Mouse (Mus musculus) forebrain, embryonic 10.5 days (tissue): ENCODE data around the gene Vsig10. TPM values are rescaled to one million over a fixed set of nuclear protein-coding genes. Genes with fewer than 3 reads are reported as not detected.
"Not testable (repeated sequence)": the region's sequence is repeated elsewhere in the genome, so short reads cannot be mapped to it uniquely, and the experiment has no call there.

Experiments
- DNase-seq: peaks from one replicate; pipeline ENCODE4 v3.0.0-alpha.2; 2017; ENCODE audit warnings: low spot score; ENCODE audit errors: extremely low spot score
- H3K27ac ChIP-seq: fragments of 300-500 bp; sonication (generic); 2 replicates; pipeline ENCODE4 v1.5.1; 2016; ENCODE audit warnings: mild to moderate bottlenecking
- H3K27me3 ChIP-seq: fragments of 300-500 bp; sonication (generic); 2 replicates; pipeline ENCODE4 v1.6.1; 2016; ENCODE audit warnings: mild to moderate bottlenecking; ENCODE audit not compliant: poor library complexity, severe bottlenecking
- H3K36me3 ChIP-seq: fragments of 300-500 bp; sonication (generic); replicated peaks from 2 replicates; pipeline ENCODE4 v1.6.1; 2016; ENCODE audit warnings: mild to moderate bottlenecking, moderate library complexity
- H3K4me1 ChIP-seq: fragments of 300-500 bp; sonication (generic); 2 replicates; pipeline ENCODE4 v1.6.1; 2016
- H3K4me3 ChIP-seq: fragments of 300-500 bp; sonication (generic); 2 replicates; pipeline ENCODE4 v1.5.1; 2016; ENCODE audit warnings: mild to moderate bottlenecking, moderate library complexity
- H3K9me3 ChIP-seq: fragments of 300-500 bp; sonication (generic); 2 replicates; pipeline ENCODE4 v1.6.1; 2016; ENCODE audit warnings: mild to moderate bottlenecking, moderate library complexity
- WGBS: fragments of 180-500 bp; shearing (Covaris S2); methylation state at CpG from one replicate; pipeline ENCODE4 v1.1.7; 2016; 5-methylcytosine and 5-hydroxymethylcytosine counted together
- polyA plus RNA-seq: library from polyadenylated mRNA; unstranded; fragments of >200 nt; fragmentation: Nextera tagmentation; extraction: Ambion mirVana; gene quantifications from 2 replicates; pipeline ENCODE4 v1.2.1, GENCODE M21; 2016

Vsig10 gene
- polyA plus RNA-seq, 1 experiment from 2014 or later = 4.3 TPM

DNA sequence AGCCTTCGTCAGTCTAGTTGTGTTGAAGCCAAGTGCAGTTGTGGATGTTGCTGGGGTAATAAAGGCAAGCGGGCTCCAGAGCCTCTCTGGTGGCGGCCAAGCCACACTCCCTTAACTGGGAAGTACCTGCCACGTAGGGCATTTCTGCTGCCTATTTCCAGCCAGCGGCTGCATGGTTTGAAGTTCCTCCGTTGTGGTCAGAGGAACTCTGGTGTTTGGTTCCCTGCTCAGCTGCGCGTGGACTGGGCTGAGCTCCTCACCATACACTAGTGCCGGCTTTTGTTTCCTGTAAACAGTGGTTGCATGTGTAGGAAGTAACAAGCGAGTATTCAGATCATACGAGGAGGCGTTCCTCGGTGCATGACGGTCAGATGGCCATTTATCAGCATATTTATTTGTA lies 58.8 kb downstream of the Vsig10 start:
- not testable (repeated sequence) for H3K4me1 ChIP-seq, H3K4me3 ChIP-seq, H3K9me3 ChIP-seq, H3K27ac ChIP-seq, DNase-seq, H3K27me3 ChIP-seq
- WGBS = 94% methylated on average over 14 of the region's 14 CpGs
- peaks cover 100% of the 10 kb centered on the region for H3K36me3 ChIP-seq

DNA sequence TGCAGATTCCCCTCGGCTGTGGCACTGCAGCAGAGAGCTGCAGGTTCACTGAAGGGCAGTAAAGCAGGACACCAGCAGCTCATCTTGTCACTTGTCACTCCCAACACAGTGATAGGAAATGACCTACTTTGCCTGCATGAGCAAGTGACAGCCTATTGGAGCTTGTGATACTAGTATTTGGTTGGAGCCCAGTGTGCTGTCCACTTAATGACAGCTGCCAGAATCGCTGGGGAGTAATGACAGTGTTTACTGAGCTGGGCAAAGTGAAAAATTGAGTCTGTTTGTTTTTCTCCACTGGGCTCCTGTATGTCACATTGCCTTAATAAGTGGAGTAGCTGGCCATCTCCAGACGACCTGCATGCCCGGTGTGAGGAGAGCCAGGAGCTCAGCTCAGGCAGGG lies 61.3 kb downstream of the Vsig10 start:
- H3K27ac ChIP-seq = no peak overlapping the region
- H3K9me3 ChIP-seq = no peaks in the 10 kb centered on the region
- no peaks in the 10 kb centered on the region for H3K27me3 ChIP-seq
- WGBS = 89% methylated on average over 4 of the region's 4 CpGs
- no peak for DNase-seq
- no peak overlapping the region for H3K4me3 ChIP-seq
- H3K36me3 ChIP-seq = peaks cover 100% of the 10 kb centered on the region
- H3K4me1 ChIP-seq = no peaks in the 10 kb centered on the region

DNA sequence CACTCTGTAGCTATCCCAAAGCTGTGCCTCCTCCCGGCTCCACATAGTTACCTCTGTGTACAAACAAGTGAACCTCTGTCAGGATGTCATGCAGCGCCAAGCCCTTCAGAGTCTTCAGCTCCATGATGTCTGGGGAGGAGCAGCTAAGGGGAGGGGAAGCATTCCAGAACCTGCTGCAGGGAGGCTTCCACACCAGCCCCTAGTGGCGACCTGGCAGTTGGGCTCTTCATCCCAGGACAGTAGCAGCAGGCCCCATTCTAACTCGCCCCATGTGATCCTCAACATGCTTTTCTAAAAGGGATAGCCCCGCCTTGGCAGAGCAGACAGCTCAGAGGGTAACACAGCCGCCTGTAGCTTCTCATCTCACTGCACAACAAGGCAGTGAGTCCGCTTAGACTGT lies 62.9 kb downstream of the Vsig10 start:
- Histone ChIP-seq H3K9me3 (no peaks in the 10 kb centered on the region), H3K4me1 (no peaks in the 10 kb centered on the region), H3K36me3 (peaks cover 100% of the 10 kb centered on the region), H3K27me3 (no peaks in the 10 kb centered on the region), H3K4me3 (no peak overlapping the region), H3K27ac (no peak overlapping the region)
- WGBS = 82% methylated on average over 7 of the region's 7 CpGs
- DNase-seq = no peak

DNA sequence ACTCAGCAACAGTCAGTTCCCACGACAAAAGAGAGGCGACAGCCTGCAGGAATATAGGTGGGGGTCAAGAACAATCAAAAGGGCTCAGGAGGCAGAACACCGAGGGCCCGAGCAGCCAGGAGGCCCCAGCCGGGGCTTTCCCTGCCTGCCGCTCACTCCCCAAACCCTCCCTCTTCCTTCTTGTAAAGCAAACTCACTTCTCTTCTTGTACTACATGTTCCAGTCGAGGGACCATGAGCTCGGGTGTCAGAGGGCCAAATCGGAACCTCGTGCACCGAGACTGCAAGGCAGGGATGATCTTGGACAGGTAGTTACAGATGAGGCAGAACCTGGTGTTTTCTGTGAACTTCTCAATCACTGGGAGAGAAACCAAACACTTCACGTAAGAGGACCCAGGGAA lies 64.3 kb downstream of the Vsig10 start:
- no peak for DNase-seq
- Histone ChIP-seq H3K9me3 (no peaks in the 10 kb centered on the region), H3K27me3 (no peaks in the 10 kb centered on the region), H3K4me3 (no peak overlapping the region), H3K4me1 (peaks cover 12% of the 10 kb centered on the region), H3K36me3 (peaks cover 95% of the 10 kb centered on the region), H3K27ac (no peak overlapping the region)
- 89% methylated on average over 12 of the region's 12 CpGs for WGBS

DNA sequence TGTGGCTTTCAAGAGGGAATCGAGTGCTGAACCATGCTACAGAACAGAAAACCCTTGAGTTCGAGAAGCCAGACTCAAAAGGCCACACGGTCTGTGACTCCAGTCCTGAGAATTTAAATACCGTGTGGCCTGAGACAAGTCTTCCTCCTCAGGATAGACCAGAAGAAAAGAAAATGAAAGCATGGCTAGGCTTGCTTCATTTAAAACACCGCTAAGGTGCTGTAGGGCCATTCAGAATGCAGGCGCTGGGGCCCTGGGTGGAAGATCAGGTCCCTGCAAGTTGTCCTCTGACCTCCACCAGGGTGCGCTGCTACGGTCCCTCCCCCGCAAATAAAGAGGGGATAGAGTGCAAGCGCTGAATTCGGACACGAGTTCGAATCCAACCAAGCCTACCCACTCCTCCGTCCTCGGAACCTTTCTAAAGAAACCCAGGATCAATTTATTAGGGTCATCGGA lies 69.4 kb downstream of the Vsig10 start:
- Histone ChIP-seq H3K4me1 (peaks cover 23% of the 10 kb centered on the region), H3K27ac (peak overlapping the region; percentile 98), H3K4me3 (peak overlapping the region; percentile 90), H3K9me3 (peaks cover 26% of the 10 kb centered on the region), H3K36me3 (peaks cover 48% of the 10 kb centered on the region), H3K27me3 (no peaks in the 10 kb centered on the region)
- peak; percentile 71 for DNase-seq
- WGBS = 13% methylated on average over 16 of the region's 16 CpGs

DNA sequence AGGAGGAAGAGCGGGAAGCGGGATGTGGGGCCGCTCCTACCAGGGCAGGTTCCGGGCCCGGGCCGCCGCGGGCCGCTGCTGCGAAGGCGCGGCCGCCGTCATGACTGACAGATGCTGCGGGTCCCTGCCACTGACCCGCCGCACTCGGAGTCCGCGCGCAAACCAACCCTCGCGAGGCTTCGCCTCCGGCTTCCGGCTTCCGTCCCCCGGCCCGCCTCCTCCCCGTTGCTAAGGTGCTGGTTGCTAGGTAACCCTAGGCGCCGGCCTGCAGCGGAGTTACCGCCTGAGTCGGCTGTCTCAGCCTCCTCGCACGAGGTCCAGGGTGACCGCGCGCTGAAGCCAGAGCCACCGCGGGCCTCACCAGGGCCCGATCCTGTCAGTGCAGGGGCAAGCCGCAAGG lies 70.0 kb downstream of the Vsig10 start, which contains the start of gene Rfc5:
TSS of gene Rfc5 (minus strand) at position 171 of the 400 bp plus-strand sequence.
- Histone ChIP-seq H3K27ac (peak within 1 kb of the TSS; percentile 98), H3K4me1 (peaks cover 23% of the 10 kb centered on the region), H3K4me3 (peak within 1 kb of the TSS; percentile 90), H3K9me3 (peaks cover 29% of the 10 kb centered on the region), H3K27me3 (no peaks in the 10 kb centered on the region), H3K36me3 (peaks cover 43% of the 10 kb centered on the region)
- DNase-seq = peak; percentile 96
- WGBS = under 1% methylated on average over 44 of the region's 44 CpGs

DNA sequence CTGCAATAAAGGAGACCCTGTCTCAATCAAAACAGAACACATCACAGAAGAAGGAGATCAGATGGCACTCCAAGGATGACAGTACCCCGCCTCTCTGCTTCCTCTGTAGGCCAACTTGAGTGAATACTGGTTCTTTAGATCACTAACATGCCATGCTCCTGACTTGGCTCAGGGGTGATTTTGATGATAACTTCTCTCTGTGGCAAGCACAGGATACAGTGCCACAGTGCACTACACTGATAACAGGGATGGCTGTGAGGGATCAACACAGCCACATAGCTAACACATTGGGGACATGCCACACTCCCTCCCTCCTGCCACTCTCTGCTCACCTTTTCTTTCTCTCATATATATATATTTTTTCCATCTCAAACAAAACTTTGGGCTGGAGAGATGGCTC lies 72.0 kb downstream of the Vsig10 start:
- H3K4me3 ChIP-seq = no peak overlapping the region
- no peaks in the 10 kb centered on the region for H3K27me3 ChIP-seq
- peaks cover 22% of the 10 kb centered on the region for H3K36me3 ChIP-seq
- peaks cover 29% of the 10 kb centered on the region for H3K9me3 ChIP-seq
- H3K27ac ChIP-seq = no peak overlapping the region
- peaks cover 23% of the 10 kb centered on the region for H3K4me1 ChIP-seq
- 88% methylated on average over 1 of the region's 1 CpGs for WGBS
- no peak for DNase-seq

DNA sequence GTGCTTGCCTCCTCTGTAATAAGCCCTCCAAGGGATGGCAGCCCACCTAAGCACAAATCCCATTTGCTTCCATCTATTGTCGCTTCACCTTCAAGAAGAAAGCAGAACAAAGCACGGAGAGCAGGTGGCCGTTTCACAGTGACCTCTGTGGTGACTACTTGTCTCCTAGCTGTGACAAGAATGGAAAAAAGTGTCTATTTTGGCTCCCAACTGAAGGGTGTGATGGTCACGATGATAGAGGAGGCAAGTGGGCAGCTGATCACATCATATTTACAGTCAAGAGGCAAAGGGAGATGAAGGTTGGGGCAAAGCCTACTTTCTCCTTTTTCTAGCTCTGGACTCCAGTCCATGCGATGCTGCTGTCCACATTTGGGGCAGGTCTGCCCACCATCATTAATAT lies 77.0 kb downstream of the Vsig10 start:
- Histone ChIP-seq H3K36me3 (peaks cover 4% of the 10 kb centered on the region; the same call in 1 of the 2 replicates), H3K27ac (no peak overlapping the region), H3K4me1 (peaks cover 17% of the 10 kb centered on the region), H3K9me3 (peaks cover 28% of the 10 kb centered on the region), H3K4me3 (no peak overlapping the region), H3K27me3 (no peaks in the 10 kb centered on the region)
- no peak for DNase-seq
- WGBS = 90% methylated on average over 5 of the region's 5 CpGs

DNA sequence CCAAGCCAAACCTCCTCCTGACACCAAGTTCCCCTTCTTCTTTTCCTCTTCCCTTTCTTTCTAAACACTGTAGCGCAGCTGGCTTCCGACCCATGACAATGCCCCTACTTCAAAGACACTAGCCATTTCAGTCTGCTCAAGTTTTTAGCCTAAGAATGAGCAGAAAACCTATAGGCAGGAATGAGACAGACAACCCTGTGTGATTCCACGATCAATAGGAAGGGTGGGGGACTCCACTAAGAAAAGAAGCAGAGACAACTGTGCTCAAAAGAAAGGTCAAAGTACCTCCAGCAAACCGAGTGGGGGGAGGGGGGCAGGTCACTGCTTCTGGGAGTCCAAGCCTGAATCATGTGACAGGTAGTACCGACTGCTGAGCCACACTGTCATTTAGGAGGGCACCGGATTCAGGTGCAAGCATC lies 77.7 kb downstream of the Vsig10 start:
- H3K36me3 ChIP-seq = no peaks in the 10 kb centered on the region
- no peak overlapping the region for H3K4me3 ChIP-seq
- WGBS = 77% methylated on average over 6 of the region's 6 CpGs
- H3K27ac ChIP-seq = no peak overlapping the region
- H3K4me1 ChIP-seq = peaks cover 17% of the 10 kb centered on the region
- no peak for DNase-seq
- H3K27me3 ChIP-seq = no peaks in the 10 kb centered on the region
- H3K9me3 ChIP-seq = peaks cover 21% of the 10 kb centered on the region

DNA sequence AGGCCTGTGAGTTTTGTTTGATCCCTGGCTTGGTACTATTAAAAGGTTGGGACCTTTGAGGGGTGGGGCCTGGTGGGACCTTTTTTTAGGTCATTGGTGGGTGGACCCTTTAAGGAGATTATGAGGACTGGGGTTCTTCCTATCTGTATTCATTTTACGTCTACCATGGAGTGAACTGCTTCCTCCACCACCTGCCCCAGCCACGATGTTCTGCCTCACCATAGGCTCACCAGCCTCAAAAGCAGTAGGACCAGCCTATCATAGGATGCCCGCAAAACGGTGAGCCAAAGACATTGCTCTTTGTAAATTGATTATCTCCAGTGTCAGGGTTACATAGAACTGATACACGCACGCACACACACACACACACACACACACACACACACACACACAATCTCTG lies 78.5 kb downstream of the Vsig10 start:
- H3K9me3 ChIP-seq = peaks cover 13% of the 10 kb centered on the region
- H3K4me1 ChIP-seq = peaks cover 17% of the 10 kb centered on the region
- DNase-seq = no peak
- no peaks in the 10 kb centered on the region for H3K36me3 ChIP-seq
- no peaks in the 10 kb centered on the region for H3K27me3 ChIP-seq
- H3K27ac ChIP-seq = 0 out of 2 replicates have a peak overlapping the region, but pooled peaks have one; percentile 12
- 82% methylated on average over 6 of the region's 6 CpGs for WGBS
- H3K4me3 ChIP-seq = no peak overlapping the region

DNA sequence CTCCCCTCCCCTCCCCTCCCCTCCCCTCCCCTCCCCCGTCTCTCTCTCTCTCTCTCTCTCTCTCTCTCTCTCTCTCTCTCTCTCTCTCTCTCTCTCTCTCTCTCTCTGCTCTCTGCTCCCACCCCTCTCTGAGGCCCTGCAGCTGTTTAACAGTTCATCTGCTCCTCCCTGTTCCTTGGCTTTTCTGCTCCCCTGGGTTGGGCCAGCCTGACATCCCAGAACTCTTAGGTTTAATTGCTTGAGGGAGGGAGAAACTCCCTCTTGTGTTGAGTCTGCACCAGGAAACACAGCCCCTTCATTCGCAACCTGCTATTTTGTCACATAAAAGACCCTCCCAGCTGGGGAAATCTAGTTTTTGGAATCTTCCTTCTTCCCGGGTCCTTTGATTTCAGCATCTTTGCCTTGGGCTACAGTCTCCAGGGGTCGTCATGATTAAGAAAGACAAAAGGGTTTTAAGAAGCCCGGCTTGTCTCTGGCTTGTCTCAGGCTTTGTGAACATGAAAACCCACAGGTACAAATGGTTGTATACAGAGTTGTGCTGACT lies 79.2 kb downstream of the Vsig10 start:
- H3K36me3 ChIP-seq = no peaks in the 10 kb centered on the region

DNA sequence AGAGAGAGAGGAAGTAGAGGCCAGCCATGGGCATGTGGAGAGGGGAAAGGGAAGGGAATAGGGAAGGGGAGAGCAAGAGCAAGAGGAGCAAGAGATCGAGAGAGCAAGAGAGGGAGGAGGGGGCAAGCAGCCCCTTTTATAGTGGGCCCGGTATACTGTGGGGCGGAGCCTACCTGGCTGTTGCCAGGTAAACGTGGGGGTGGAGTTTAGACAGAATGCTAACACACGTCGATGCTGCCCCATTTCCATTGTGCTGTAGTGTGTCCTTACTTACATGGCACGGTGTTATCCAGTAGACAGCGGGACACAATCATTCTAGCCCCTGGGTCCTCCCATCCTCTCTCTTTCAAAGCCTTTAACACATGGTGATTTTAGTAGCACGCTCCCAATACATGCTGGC lies 80.4 kb downstream of the Vsig10 start:
- Histone ChIP-seq H3K36me3 (no peaks in the 10 kb centered on the region), H3K27me3 (no peaks in the 10 kb centered on the region), H3K27ac (no peak overlapping the region), H3K9me3 (no peaks in the 10 kb centered on the region), H3K4me1 (peaks cover 17% of the 10 kb centered on the region), H3K4me3 (no peak overlapping the region)
- 83% methylated on average over 9 of the region's 9 CpGs for WGBS
- no peak for DNase-seq

More for the DNA sequence above, 79.2 kb downstream of the Vsig10 start:
- Histone ChIP-seq H3K27ac (peak overlapping the region; percentile 35; the same call in 1 of the 2 replicates), H3K27me3 (no peaks in the 10 kb centered on the region), H3K9me3 (peaks cover 6% of the 10 kb centered on the region), H3K4me3 (no peak overlapping the region), H3K4me1 (peaks cover 17% of the 10 kb centered on the region)
- WGBS = 21% methylated on average over 4 of the region's 5 CpGs
- no peak for DNase-seq

DNA sequence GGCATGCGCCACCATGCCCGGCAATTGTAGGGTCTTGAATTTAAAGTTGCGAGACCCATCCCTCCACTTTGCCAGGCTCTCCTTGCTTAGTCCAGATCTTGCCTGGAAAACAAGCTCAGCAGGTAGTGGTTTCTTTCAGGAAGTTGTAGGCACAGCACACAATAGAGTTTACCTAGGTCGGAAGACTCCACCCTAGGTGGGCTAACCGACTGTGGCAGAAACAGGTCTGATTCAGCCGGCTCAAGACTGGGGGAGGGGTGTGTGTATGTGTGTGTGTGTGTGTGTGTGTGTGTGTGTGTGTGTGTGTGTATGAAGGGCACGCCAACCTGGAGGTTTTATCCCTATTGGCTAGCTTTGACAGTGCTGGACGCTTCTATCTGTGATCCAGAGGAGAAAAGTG lies 84.7 kb downstream of the Vsig10 start:
- Histone ChIP-seq H3K27ac (no peak overlapping the region), H3K4me3 (no peak overlapping the region), H3K27me3 (no peaks in the 10 kb centered on the region), H3K36me3 (no peaks in the 10 kb centered on the region), H3K4me1 (no peaks in the 10 kb centered on the region), H3K9me3 (no peaks in the 10 kb centered on the region)
- WGBS = 86% methylated on average over 8 of the region's 8 CpGs
- DNase-seq = no peak
